Mouse (Mus musculus) midbrain, embryonic 14.5 days (tissue): ENCODE measurements around the gene Ndufa11. TPM values are rescaled to one million over a fixed set of nuclear protein-coding genes. Genes with fewer than 3 reads are reported as not detected.
A peak's percentile ranks its signal among the peaks of the same experiment; 100 is the strongest.

Experiments
- ATAC-seq: fragments of 200-750 bp; cut with Nextera tagmentation; 2 replicates; pipeline ENCODE4 v1.8.0; 2017; ENCODE audit warnings: moderate number of reproducible peaks, moderate library complexity; ENCODE audit not compliant: low FRiP score, low TSS enrichment
- DNase-seq: peaks from one replicate; pipeline ENCODE4 v3.0.0-alpha.2; 2015
- H3K27ac ChIP-seq: fragments of 300-500 bp; sonication (generic); replicated peaks from 2 replicates; pipeline ENCODE4 v1.5.1; 2014; ENCODE audit warnings: mild to moderate bottlenecking, low read depth, low read length, moderate library complexity
- H3K27me3 ChIP-seq: fragments of 300-500 bp; sonication (generic); 2 replicates; pipeline ENCODE4 v1.6.1; 2014; ENCODE audit warnings: low read length, control low read depth, mixed read lengths; ENCODE audit not compliant: control insufficient read depth, insufficient read depth
- H3K36me3 ChIP-seq: fragments of 300-500 bp; sonication (generic); 2 replicates; pipeline ENCODE4 v1.6.1; 2014; ENCODE audit warnings: low read length, control low read depth; ENCODE audit not compliant: control insufficient read depth, insufficient read depth
- H3K4me1 ChIP-seq: fragments of 300-500 bp; sonication (generic); 2 replicates; pipeline ENCODE4 v1.6.1; 2014; ENCODE audit warnings: mild to moderate bottlenecking, antibody characterized with exemption, low read length, control low read depth; ENCODE audit not compliant: control insufficient read depth, insufficient read depth
- H3K4me2 ChIP-seq: fragments of 300-500 bp; sonication (generic); 2 replicates; pipeline ENCODE4 v1.6.1; 2014; ENCODE audit warnings: mild to moderate bottlenecking, low read length, moderate library complexity
- H3K4me3 ChIP-seq: fragments of 300-500 bp; sonication (generic); replicated peaks from 2 replicates; pipeline ENCODE4 v1.5.1; 2014; ENCODE audit warnings: low read depth, low read length
- H3K9ac ChIP-seq: fragments of 300-500 bp; sonication (generic); replicated peaks from 2 replicates; pipeline ENCODE4 v1.6.1; 2014; ENCODE audit warnings: mild to moderate bottlenecking, low read length, moderate library complexity
- H3K9me3 ChIP-seq: fragments of 300-500 bp; sonication (generic); 2 replicates; pipeline ENCODE4 v1.6.1; 2016; ENCODE audit warnings: low read length, control low read depth, mixed read lengths; ENCODE audit not compliant: control insufficient read depth
- WGBS: fragments of 180-500 bp; shearing (Covaris S2); extraction: QIAGEN DNeasy Blood & Tissue Kit; methylation state at CpG from one replicate; pipeline ENCODE4 v1.1.7; 2014; 5-methylcytosine and 5-hydroxymethylcytosine counted together
- polyA plus RNA-seq: library from polyadenylated mRNA; unstranded; fragments of >200 nt; fragmentation: Nextera tagmentation; extraction: Ambion mirVana; gene quantifications from 2 replicates; pipeline ENCODE4 v1.2.1, GENCODE M21; 2014

Gene Ndufa11
- polyA plus RNA-seq, 1 experiment from 2014 or later: 478 TPM

DNA sequence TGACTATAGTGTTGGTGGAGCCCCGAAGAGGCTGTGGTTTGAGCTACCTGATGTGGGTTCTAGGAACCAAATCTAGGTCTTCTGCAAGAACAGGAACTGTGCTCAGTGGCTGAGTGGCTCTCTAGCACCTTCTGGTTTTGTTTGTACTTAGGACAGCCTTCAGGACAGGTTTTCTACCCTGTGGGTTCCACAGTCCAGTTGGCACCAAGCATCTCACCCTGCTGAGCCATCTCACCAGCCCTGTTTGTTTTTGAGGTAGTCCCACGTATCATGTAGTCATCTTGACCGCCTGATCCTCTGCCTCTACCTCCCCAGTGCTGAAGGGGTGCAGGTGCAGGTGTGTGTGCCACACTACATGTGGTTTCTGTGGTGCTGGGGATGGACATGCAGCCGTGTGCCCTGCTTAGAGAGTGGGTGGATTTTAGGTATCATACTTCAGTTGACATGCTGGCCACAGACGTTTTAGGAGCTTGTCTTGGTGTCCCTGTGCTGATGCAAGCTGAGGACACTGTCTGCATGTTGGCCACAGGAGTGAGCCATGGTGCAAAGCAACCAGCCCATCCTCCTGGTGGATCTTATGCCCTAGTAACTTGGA lies 33.9 kb upstream of the Ndufa11 start:
- no peak for ATAC-seq
- no peak for DNase-seq
- Histone ChIP-seq H3K27me3 (no peaks in the 10 kb centered on the region), H3K4me3 (no peak overlapping the region), H3K4me2 (no peak overlapping the region), H3K9ac (no peak overlapping the region), H3K36me3 (peaks cover 47% of the 10 kb centered on the region), H3K4me1 (no peaks in the 10 kb centered on the region), H3K9me3 (no peaks in the 10 kb centered on the region), H3K27ac (no peak overlapping the region)
- 87% methylated on average over 5 of the region's 5 CpGs for WGBS

DNA sequence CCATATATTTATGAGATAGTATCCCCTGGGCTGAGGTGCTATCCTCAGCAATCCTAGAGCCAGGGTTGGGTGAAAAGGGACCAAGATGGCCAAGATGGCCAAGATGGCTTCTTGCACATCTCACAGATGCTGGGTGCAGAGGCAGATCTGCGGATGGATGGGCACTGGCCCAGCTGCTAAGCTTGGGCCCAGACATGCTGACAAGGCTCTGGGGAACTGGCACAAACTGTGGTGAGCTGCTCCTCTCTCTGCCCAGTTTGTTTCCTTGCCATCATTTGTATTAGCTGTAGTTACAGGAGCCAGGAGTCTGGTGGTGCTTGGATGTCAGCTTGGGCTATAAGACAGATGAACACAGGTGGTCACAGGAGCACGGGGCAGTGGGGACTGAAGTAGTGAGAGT lies 32.9 kb upstream of the Ndufa11 start:
- H3K27ac ChIP-seq: no peak overlapping the region
- no peak overlapping the region for H3K4me3 ChIP-seq
- no peak overlapping the region for H3K4me2 ChIP-seq
- peaks cover 53% of the 10 kb centered on the region for H3K36me3 ChIP-seq
- H3K9ac ChIP-seq: no peak overlapping the region
- H3K27me3 ChIP-seq: no peaks in the 10 kb centered on the region
- no peaks in the 10 kb centered on the region for H3K4me1 ChIP-seq
- 81% methylated on average over 2 of the region's 2 CpGs for WGBS
- no peak for ATAC-seq
- no peak for DNase-seq
- no peaks in the 10 kb centered on the region for H3K9me3 ChIP-seq

DNA sequence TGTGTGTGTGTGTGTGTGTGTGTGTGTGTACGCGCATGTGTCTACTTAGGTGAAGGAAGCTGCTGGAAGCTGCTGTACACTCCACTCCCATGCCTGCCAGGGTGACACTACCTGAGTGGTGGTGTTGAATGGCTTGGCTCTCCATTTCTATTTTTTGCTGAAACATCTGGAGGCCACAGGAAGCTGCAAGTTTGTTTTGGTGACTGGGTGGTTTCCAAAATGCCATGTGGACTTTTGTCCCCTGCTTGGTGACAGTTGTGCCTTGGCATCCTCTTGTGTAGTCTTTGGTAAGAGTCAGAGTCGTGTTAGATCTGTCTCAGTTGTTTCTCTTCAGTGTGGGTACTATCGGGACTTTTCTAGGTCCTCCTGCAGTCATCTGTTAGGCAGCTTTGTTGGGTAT lies 30.8 kb upstream of the Ndufa11 start:
- Histone ChIP-seq H3K27me3 (no peaks in the 10 kb centered on the region), H3K36me3 (peaks cover 53% of the 10 kb centered on the region), H3K4me1 (no peaks in the 10 kb centered on the region), H3K27ac (no peak overlapping the region), H3K9ac (no peak overlapping the region), H3K4me3 (no peak overlapping the region), H3K4me2 (no peak overlapping the region), H3K9me3 (no peaks in the 10 kb centered on the region)
- WGBS: 90% methylated on average over 4 of the region's 4 CpGs
- DNase-seq: no peak
- no peak for ATAC-seq

DNA sequence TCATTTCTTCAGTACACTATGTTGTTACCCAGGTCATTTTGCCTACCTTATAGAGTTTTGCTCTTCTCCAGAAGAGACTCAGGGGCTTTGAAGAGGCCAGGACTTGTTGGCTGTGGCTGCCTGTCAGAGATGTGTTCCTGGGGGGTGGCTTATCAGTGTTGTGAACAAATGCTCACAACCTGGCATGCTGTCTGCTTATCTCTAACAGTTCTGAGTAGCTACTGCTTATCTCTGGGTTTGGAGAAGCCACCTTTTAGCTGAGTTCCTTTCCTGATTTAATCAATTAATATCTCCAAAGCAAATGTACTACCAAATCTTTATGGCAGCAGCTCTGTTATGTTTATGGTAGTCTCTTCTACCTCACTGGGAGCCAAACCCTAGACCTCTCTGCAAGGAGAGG lies 29.5 kb upstream of the Ndufa11 start:
- H3K4me3 ChIP-seq: no peak overlapping the region
- no peaks in the 10 kb centered on the region for H3K27me3 ChIP-seq
- DNase-seq (no peak), ATAC-seq (no peak)
- no peak overlapping the region for H3K4me2 ChIP-seq
- no peak overlapping the region for H3K27ac ChIP-seq
- H3K9me3 ChIP-seq: no peaks in the 10 kb centered on the region
- H3K9ac ChIP-seq: no peak overlapping the region
- peaks cover 55% of the 10 kb centered on the region for H3K36me3 ChIP-seq
- no peaks in the 10 kb centered on the region for H3K4me1 ChIP-seq

DNA sequence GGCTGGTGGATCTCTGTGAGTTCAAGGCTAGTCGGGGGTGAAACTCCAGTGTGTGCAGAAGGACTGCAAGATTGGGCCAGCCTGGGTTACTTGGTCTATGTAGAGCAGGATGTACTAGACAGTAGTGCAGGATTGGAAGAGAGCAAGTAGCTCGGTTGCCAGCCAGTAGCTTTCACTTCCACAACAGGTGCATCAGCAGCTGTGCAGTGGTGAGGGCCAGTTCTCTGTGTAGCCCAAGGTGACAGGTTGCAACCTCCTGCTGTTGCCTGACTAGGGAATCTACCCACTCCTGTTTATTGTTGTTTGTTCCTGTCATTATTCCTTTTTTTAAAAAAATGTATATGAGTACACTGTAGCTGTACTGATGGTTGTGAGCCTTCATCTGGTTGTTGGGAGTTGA lies 28.9 kb upstream of the Ndufa11 start:
- H3K9me3 ChIP-seq: no peaks in the 10 kb centered on the region
- ATAC-seq (no peak), DNase-seq (no peak)
- no peak overlapping the region for H3K9ac ChIP-seq
- no peak overlapping the region for H3K27ac ChIP-seq
- H3K4me1 ChIP-seq: peaks cover 3% of the 10 kb centered on the region; the same call in 1 of the 2 replicates
- H3K27me3 ChIP-seq: no peaks in the 10 kb centered on the region
- H3K4me3 ChIP-seq: no peak overlapping the region
- 91% methylated on average over 2 of the region's 2 CpGs for WGBS
- no peak overlapping the region for H3K4me2 ChIP-seq
- H3K36me3 ChIP-seq: peaks cover 61% of the 10 kb centered on the region

DNA sequence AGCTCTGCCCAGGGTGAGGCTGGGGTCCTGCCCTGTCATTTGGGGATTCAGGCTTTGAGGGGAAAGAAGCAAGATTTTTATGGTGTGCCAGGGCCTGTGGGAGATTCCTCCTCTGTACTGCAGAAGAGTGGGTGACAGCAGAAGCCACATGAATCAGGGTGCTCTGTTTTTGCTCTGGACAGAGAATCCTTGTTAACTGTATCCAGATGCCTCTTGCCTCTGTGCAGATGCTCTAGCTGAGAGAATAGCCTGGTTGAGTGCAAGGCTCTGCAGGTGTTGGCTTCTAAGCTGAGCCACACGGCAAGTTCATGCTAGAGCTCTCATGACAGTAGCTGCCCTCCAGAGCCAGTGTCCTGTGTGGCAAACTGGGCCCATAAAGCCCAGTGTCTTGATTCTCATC lies 24.2 kb upstream of the Ndufa11 start:
- Histone ChIP-seq H3K4me1 (peaks cover 4% of the 10 kb centered on the region; the same call in 1 of the 2 replicates), H3K4me2 (no peak overlapping the region), H3K27me3 (no peaks in the 10 kb centered on the region), H3K9me3 (no peaks in the 10 kb centered on the region), H3K36me3 (peaks cover 72% of the 10 kb centered on the region), H3K9ac (no peak overlapping the region), H3K4me3 (no peak overlapping the region), H3K27ac (peak overlapping the region; percentile 32; the same call in 1 of the 2 replicates)
- DNase-seq (no peak), ATAC-seq (no peak)
- 71% methylated on average over 1 of the region's 1 CpGs for WGBS

DNA sequence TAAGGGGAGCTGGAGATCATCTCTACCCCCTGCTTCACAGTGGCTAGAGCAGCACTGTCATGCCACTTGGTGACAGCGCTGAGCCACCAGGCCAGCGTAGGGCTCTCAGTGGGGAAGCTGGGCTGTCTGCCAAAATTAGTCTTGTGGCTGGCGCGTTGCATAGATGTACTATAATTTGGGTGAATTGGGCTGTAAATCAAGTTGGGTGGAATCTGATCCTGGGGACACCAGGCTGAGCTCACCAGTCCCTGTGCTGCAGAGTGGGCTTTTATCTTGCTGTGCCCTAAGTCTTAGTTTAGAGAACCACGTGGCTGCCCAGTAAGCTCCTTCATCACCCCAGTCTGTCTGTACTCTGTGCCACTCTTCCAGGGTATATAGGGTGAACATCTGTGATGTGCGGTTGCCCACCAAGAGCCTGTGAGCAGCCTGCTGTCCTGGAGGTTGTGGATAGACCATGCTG lies 23.7 kb upstream of the Ndufa11 start:
- no peaks in the 10 kb centered on the region for H3K9me3 ChIP-seq
- H3K36me3 ChIP-seq: peaks cover 76% of the 10 kb centered on the region
- H3K9ac ChIP-seq: no peak overlapping the region
- H3K27me3 ChIP-seq: no peaks in the 10 kb centered on the region
- ATAC-seq: peak; percentile 51; the same call in 1 of the 2 replicates
- peak overlapping the region; percentile 32; the same call in 1 of the 2 replicates for H3K27ac ChIP-seq
- H3K4me3 ChIP-seq: no peak overlapping the region
- WGBS: 60% methylated on average over 6 of the region's 6 CpGs
- H3K4me2 ChIP-seq: no peak overlapping the region
- peak; percentile 82 for DNase-seq
- peaks cover 4% of the 10 kb centered on the region; the same call in 1 of the 2 replicates for H3K4me1 ChIP-seq

DNA sequence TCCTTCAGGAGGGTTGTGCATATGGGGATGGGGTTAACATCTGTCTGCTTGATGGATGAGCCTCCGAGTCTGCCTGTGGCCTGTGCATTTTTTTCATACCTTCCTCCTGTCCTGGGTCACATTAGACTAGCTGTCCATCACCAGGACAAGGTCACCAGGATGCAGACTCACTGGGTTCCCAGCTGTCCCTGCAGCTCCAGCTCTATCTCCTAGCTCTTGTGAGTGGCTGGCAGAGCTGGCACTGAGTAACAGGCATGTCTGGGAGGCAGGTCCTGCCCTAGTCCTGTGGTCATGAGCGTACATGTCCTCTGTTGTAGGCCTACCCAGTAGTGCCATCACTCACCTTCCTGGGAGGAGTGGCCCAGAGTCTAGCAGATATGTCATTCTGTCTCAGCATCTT lies 17.1 kb upstream of the Ndufa11 start:
- H3K36me3 ChIP-seq: peaks cover 96% of the 10 kb centered on the region
- H3K4me1 ChIP-seq: no peaks in the 10 kb centered on the region
- no peaks in the 10 kb centered on the region for H3K9me3 ChIP-seq
- H3K4me2 ChIP-seq: no peak overlapping the region
- ATAC-seq: no peak
- H3K27me3 ChIP-seq: no peaks in the 10 kb centered on the region
- no peak overlapping the region for H3K4me3 ChIP-seq
- WGBS: 86% methylated on average over 2 of the region's 2 CpGs
- no peak overlapping the region for H3K27ac ChIP-seq
- DNase-seq: no peak
- no peak overlapping the region for H3K9ac ChIP-seq

DNA sequence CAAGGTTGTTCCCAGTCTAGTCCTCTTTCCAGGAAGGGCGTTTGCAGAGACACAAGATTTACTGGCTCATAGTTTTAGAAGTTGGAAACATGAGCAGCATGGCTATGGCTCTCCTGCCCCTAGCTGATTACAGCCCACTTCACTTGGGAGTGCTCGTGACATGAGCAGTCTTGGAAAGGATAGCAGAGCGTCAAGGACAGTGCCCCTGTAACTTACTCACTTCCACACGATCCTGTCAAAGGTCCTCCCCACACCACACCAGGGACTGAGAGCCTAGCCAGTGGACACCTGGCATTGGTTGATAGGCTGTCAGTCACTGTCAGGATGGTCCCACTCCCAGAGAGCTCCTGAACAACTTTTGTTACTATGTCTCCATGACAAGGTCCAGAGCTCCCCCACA lies 14.5 kb upstream of the Ndufa11 start:
- Histone ChIP-seq H3K4me1 (no peaks in the 10 kb centered on the region), H3K27ac (no peak overlapping the region), H3K27me3 (no peaks in the 10 kb centered on the region), H3K9ac (no peak overlapping the region), H3K4me3 (no peak overlapping the region), H3K36me3 (peaks cover 97% of the 10 kb centered on the region), H3K4me2 (no peak overlapping the region), H3K9me3 (no peaks in the 10 kb centered on the region)
- no peak for ATAC-seq
- no peak for DNase-seq
- 93% methylated on average over 4 of the region's 4 CpGs for WGBS
